16 mouse cellular contexts compared by ENCODE assay signal in genomic region chr6:147059326-147059725, GRCm38 (mm10). TPM values are rescaled to one million over a fixed set of nuclear protein-coding genes. Genes with fewer than 3 reads are reported as not detected.
DNase-seq lines count a peak whose midpoint lies in the region; ATAC-seq and TF ChIP-seq lines count a peak whose summit lies in the region.
"Had no signal": no experiment of that assay in that cellular context is flagged by ENCODE, and none has a peak within 500 bp of the region (broad histone marks: within the 10 kb centered on the region; RNA-seq: fewer than 3 reads in every experiment).

No protein-coding gene starts in this region.

- 75% methylated on average over 7 of the region's 7 CpGs for WGBS in forebrain, embryonic 11.5 days
- whole genome bisulfite sequencing in forebrain, embryonic 16.5 days, result 79% methylated on average over 7 of the region's 7 CpGs
- 61% methylated on average over 7 of the region's 7 CpGs for WGBS in intestine, embryonic 14.5 days
- WGBS in intestine, embryonic 16.5 days, result 65% methylated on average over 7 of the region's 7 CpGs
- WGBS in liver, postnatal 0 days (ENCODE audit: insufficient replicate concordance), result 80% methylated on average over 7 of the region's 7 CpGs
- 65% methylated on average over 7 of the region's 7 CpGs for WGBS in lung, postnatal 0 days

- H3K9ac ChIP-seq in forebrain, embryonic 11.5 days (ENCODE audit: low read length), result no peak overlapping the region
- H3K9ac ChIP-seq in forebrain, embryonic 16.5 days (replicated peaks; ENCODE audit: low read depth, low read length), result no peak overlapping the region
- no peak overlapping the region for H3K9ac ChIP-seq in intestine, embryonic 14.5 days (ENCODE audit: low read length)
- H3K9ac ChIP-seq in intestine, embryonic 16.5 days (ENCODE audit: low read depth, low read length), result no peak overlapping the region
- no peak overlapping the region for H3K9ac ChIP-seq in liver, postnatal 0 days (replicated peaks)
- no peak overlapping the region for H3K9ac ChIP-seq in lung, postnatal 0 days (replicated peaks; ENCODE audit: low read depth)
- H3K9ac ChIP-seq: embryonic facial prominence, embryonic 13.5 days; limb, embryonic 12.5 days; lung, embryonic 15.5 days; neural tube, embryonic 12.5 days had no signal

- peaks cover 5% of the 10 kb centered on the region; the same call in 1 of the 2 replicates for H3K36me3 ChIP-seq in forebrain, embryonic 11.5 days (ENCODE audit: control insufficient read depth, insufficient read depth, low read length)
- H3K36me3 ChIP-seq in forebrain, embryonic 16.5 days (ENCODE audit: control insufficient read depth, insufficient read depth), result peaks cover 5% of the 10 kb centered on the region; the same call in 1 of the 2 replicates
- peaks cover 75% of the 10 kb centered on the region for H3K36me3 ChIP-seq in intestine, embryonic 14.5 days (ENCODE audit: control insufficient read depth, insufficient read depth, low read length)
- H3K36me3 ChIP-seq in intestine, embryonic 16.5 days (ENCODE audit: control insufficient read depth, insufficient read depth, low read length), result peaks cover 9% of the 10 kb centered on the region
- H3K36me3 ChIP-seq in liver, postnatal 0 days (replicated peaks; ENCODE audit: insufficient read depth, low read length), result peaks cover 51% of the 10 kb centered on the region
- H3K36me3 ChIP-seq in lung, postnatal 0 days (ENCODE audit: insufficient read depth, low read length), result peaks cover 21% of the 10 kb centered on the region; the same call in 1 of the 2 replicates

- H3K4me3 ChIP-seq in forebrain, embryonic 11.5 days (ENCODE audit: low read depth, low read length), result no peak overlapping the region
- no peak overlapping the region for H3K4me3 ChIP-seq in forebrain, embryonic 16.5 days (replicated peaks; ENCODE audit: low read length)
- no peak overlapping the region for H3K4me3 ChIP-seq in intestine, embryonic 14.5 days (ENCODE audit: low read depth, low read length)
- no peak overlapping the region for H3K4me3 ChIP-seq in intestine, embryonic 16.5 days (ENCODE audit: low read length)
- no peak overlapping the region for H3K4me3 ChIP-seq in liver, postnatal 0 days (ENCODE audit: low read depth, low read length)
- H3K4me3 ChIP-seq in lung, postnatal 0 days (ENCODE audit: low read depth, low read length), result no peak overlapping the region
- H3K4me3 ChIP-seq: embryonic facial prominence, embryonic 13.5 days; limb, embryonic 12.5 days; lung, embryonic 15.5 days; neural tube, embryonic 12.5 days had no signal

- no peak overlapping the region for H3K4me2 ChIP-seq in forebrain, embryonic 11.5 days (ENCODE audit: low read depth, low read length, severe bottlenecking)
- no peak overlapping the region for H3K4me2 ChIP-seq in forebrain, embryonic 16.5 days (ENCODE audit: low read length)
- H3K4me2 ChIP-seq in intestine, embryonic 14.5 days (ENCODE audit: low read length), result no peak overlapping the region
- no peak overlapping the region for H3K4me2 ChIP-seq in intestine, embryonic 16.5 days (ENCODE audit: low read depth, low read length)
- H3K4me2 ChIP-seq in liver, postnatal 0 days (ENCODE audit: low read depth, low read length), result no peak overlapping the region
- no peak overlapping the region for H3K4me2 ChIP-seq in lung, postnatal 0 days (replicated peaks; ENCODE audit: low read depth, low read length)
- H3K4me2 ChIP-seq: embryonic facial prominence, embryonic 13.5 days; limb, embryonic 12.5 days; lung, embryonic 15.5 days; neural tube, embryonic 12.5 days had no signal

- H3K4me1 ChIP-seq in forebrain, embryonic 11.5 days (replicated peaks; ENCODE audit: control insufficient read depth, insufficient read depth, low read length), result no peaks in the 10 kb centered on the region
- peaks cover 20% of the 10 kb centered on the region for H3K4me1 ChIP-seq in forebrain, embryonic 16.5 days (replicated peaks; ENCODE audit: control insufficient read depth, insufficient read depth, low read length)
- no peaks in the 10 kb centered on the region for H3K4me1 ChIP-seq in intestine, embryonic 14.5 days (replicated peaks; ENCODE audit: control insufficient read depth, insufficient read depth, low read length)
- no peaks in the 10 kb centered on the region for H3K4me1 ChIP-seq in intestine, embryonic 16.5 days (ENCODE audit: control insufficient read depth, insufficient read depth, low read length)
- H3K4me1 ChIP-seq in liver, postnatal 0 days (ENCODE audit: insufficient read depth), result no peaks in the 10 kb centered on the region
- no peaks in the 10 kb centered on the region for H3K4me1 ChIP-seq in lung, postnatal 0 days (ENCODE audit: insufficient read depth, low read depth, low read length)
- H3K4me1 ChIP-seq: lung, embryonic 15.5 days had no signal

- no peak for TF ChIP-seq EP300 in liver, postnatal 0 days (IDR thresholded peaks at IDR 0.05; ENCODE audit: low read depth)
- TF ChIP-seq EP300 in lung, postnatal 0 days (IDR thresholded peaks at IDR 0.05), result no peak

- peak; percentile 48 for DNase-seq in forebrain, embryonic 11.5 days (ENCODE audit: low spot score)
- peak; percentile 44 for DNase-seq in intestine, embryonic 14.5 days (ENCODE audit: low spot score)
- peak; percentile 9 for DNase-seq in liver, postnatal 0 days
- no peak for DNase-seq in liver
- peak; percentile 43 for DNase-seq in lung, postnatal 0 days (ENCODE audit: low spot score)
- DNase-seq: cerebellum, adult 18-20 months; gastrocnemius, postnatal 36 days; right cerebral cortex, postnatal 14 days; thymus, adult 18-20 months had no signal

- no peaks in the 10 kb centered on the region for H3K9me3 ChIP-seq in forebrain, embryonic 11.5 days (ENCODE audit: control insufficient read depth, low read length)
- H3K9me3 ChIP-seq in forebrain, embryonic 16.5 days (ENCODE audit: control insufficient read depth, low read length), result no peaks in the 10 kb centered on the region
- H3K9me3 ChIP-seq in intestine, embryonic 14.5 days (ENCODE audit: control insufficient read depth, low read length), result no peaks in the 10 kb centered on the region
- no peaks in the 10 kb centered on the region for H3K9me3 ChIP-seq in intestine, embryonic 16.5 days (ENCODE audit: control insufficient read depth, low read length)
- no peaks in the 10 kb centered on the region for H3K9me3 ChIP-seq in liver, postnatal 0 days (ENCODE audit: low read length)
- no peaks in the 10 kb centered on the region for H3K9me3 ChIP-seq in lung, postnatal 0 days (ENCODE audit: low read length)
- H3K9me3 ChIP-seq: embryonic facial prominence, embryonic 13.5 days; limb, embryonic 12.5 days; lung, embryonic 15.5 days; neural tube, embryonic 12.5 days had no signal

- H3K27ac ChIP-seq in forebrain, embryonic 11.5 days (ENCODE audit: low read depth, low read length), result no peak overlapping the region
- no peak overlapping the region for H3K27ac ChIP-seq in forebrain, embryonic 16.5 days (ENCODE audit: low read length)
- no peak overlapping the region for H3K27ac ChIP-seq in intestine, embryonic 14.5 days (ENCODE audit: low read depth)
- H3K27ac ChIP-seq in intestine, embryonic 16.5 days (ENCODE audit: low read length), result no peak overlapping the region
- no peak overlapping the region for H3K27ac ChIP-seq in liver, postnatal 0 days (ENCODE audit: low read depth)
- no peak overlapping the region for H3K27ac ChIP-seq in lung, postnatal 0 days (ENCODE audit: low read length)
- H3K27ac ChIP-seq: embryonic facial prominence, embryonic 13.5 days; limb, embryonic 12.5 days; lung, embryonic 15.5 days; neural tube, embryonic 12.5 days had no signal

- ATAC-seq in forebrain, embryonic 11.5 days (replicated peaks; ENCODE audit: low FRiP score), result no peak
- no peak for ATAC-seq in forebrain, embryonic 16.5 days
- ATAC-seq in intestine, embryonic 14.5 days (replicated peaks; ENCODE audit: low FRiP score, low TSS enrichment, low read depth), result no peak
- ATAC-seq in intestine, embryonic 16.5 days, result no peak
- ATAC-seq in liver, postnatal 0 days, result no peak
- peak; percentile 55; the same call in 1 of the 2 replicates for ATAC-seq in lung, postnatal 0 days
- ATAC-seq in inflammation-experienced regulatory T-cells, adult 6 months, result no peak

- no peaks in the 10 kb centered on the region for H3K27me3 ChIP-seq in forebrain, embryonic 11.5 days (ENCODE audit: control insufficient read depth, insufficient read depth, low read length)
- no peaks in the 10 kb centered on the region for H3K27me3 ChIP-seq in forebrain, embryonic 16.5 days (replicated peaks; ENCODE audit: control insufficient read depth, insufficient read depth, low read length)
- H3K27me3 ChIP-seq in intestine, embryonic 14.5 days (replicated peaks; ENCODE audit: control insufficient read depth, insufficient read depth, low read length), result no peaks in the 10 kb centered on the region
- no peaks in the 10 kb centered on the region for H3K27me3 ChIP-seq in intestine, embryonic 16.5 days (replicated peaks; ENCODE audit: control insufficient read depth, insufficient read depth, low read length)
- H3K27me3 ChIP-seq in liver, postnatal 0 days (ENCODE audit: insufficient read depth, low read length), result no peaks in the 10 kb centered on the region
- no peaks in the 10 kb centered on the region for H3K27me3 ChIP-seq in lung, postnatal 0 days (replicated peaks; ENCODE audit: insufficient read depth, low read length)
- H3K27me3 ChIP-seq: embryonic facial prominence, embryonic 13.5 days; limb, embryonic 12.5 days; lung, embryonic 15.5 days; neural tube, embryonic 12.5 days had no signal

- no peak for TF ChIP-seq CTCF in liver, postnatal 0 days (IDR thresholded peaks at IDR 0.05; ENCODE audit: low read depth)
- peak; percentile 32; the same call in 1 of the 2 replicates for TF ChIP-seq CTCF in lung, postnatal 0 days (IDR thresholded peaks at IDR 0.05)

RNA-seq across cellular contexts. Expression of gene Mrps35, which starts 16.8 kb away (rescaled TPM):
- 104 and 108 TPM in 2 replicates for polyA plus RNA-seq in forebrain, embryonic 11.5 days (2014; fragmentation: Nextera tagmentation; extraction: Ambion mirVana)
- polyA plus RNA-seq in forebrain, embryonic 16.5 days (2015; fragmentation: Nextera tagmentation; extraction: Ambion mirVana), result 78.5 and 82.3 TPM in 2 replicates
- polyA plus RNA-seq in intestine, embryonic 14.5 days (2014; fragmentation: Nextera tagmentation; extraction: Ambion mirVana), result 149 TPM in 2 replicates
- 164 and 182 TPM in 2 replicates for polyA plus RNA-seq in intestine, embryonic 16.5 days (2015; fragmentation: Nextera tagmentation; extraction: Ambion mirVana)
- 59.3 and 62.5 TPM in 2 replicates for polyA plus RNA-seq in liver, postnatal 0 days (2015; fragmentation: Nextera tagmentation; extraction: Ambion mirVana)
- 64.7 and 69.3 TPM in 2 replicates for polyA plus RNA-seq in lung, postnatal 0 days (2015; fragmentation: Nextera tagmentation; extraction: Ambion mirVana)
- polyA plus RNA-seq in inflammation-experienced regulatory T-cells, adult 6 months (2017; shearing (Covaris generic)), result 10 to 100 TPM; 80.2 to 97.5 (median 83.9) TPM

RNA-seq across cellular contexts. Expression of gene Rep15, which starts 26.9 kb away (rescaled TPM):
- polyA plus RNA-seq in forebrain, embryonic 11.5 days (2014; fragmentation: Nextera tagmentation; extraction: Ambion mirVana), result 1.3 and 1.5 TPM in 2 replicates
- polyA plus RNA-seq in forebrain, embryonic 16.5 days (2015; fragmentation: Nextera tagmentation; extraction: Ambion mirVana), result 0.34 and 1.1 TPM in 2 replicates
- polyA plus RNA-seq in intestine, embryonic 14.5 days (2014; fragmentation: Nextera tagmentation; extraction: Ambion mirVana), result 1.8 and 2.5 TPM in 2 replicates
- polyA plus RNA-seq in intestine, embryonic 16.5 days (2015; fragmentation: Nextera tagmentation; extraction: Ambion mirVana), result 9.7 and 11.0 TPM in 2 replicates
- polyA plus RNA-seq in liver, postnatal 0 days (2015; fragmentation: Nextera tagmentation; extraction: Ambion mirVana), result 0.14 and 0.19 TPM in 2 replicates
- polyA plus RNA-seq in lung, postnatal 0 days (2015; fragmentation: Nextera tagmentation; extraction: Ambion mirVana), result 0.61 and 0.71 TPM in 2 replicates
- polyA plus RNA-seq in inflammation-experienced regulatory T-cells, adult 6 months (2017; shearing (Covaris generic)), result under 1 TPM; 0.29 to 0.67 (median 0.34) TPM

RNA-seq across cellular contexts. Expression of gene Mansc4, which starts 27.5 kb away (rescaled TPM):
- 0.72 and 1.1 TPM in 2 replicates for polyA plus RNA-seq in forebrain, embryonic 11.5 days (2014; fragmentation: Nextera tagmentation; extraction: Ambion mirVana)
- 0.73 and 1.1 TPM in 2 replicates for polyA plus RNA-seq in forebrain, embryonic 16.5 days (2015; fragmentation: Nextera tagmentation; extraction: Ambion mirVana)
- polyA plus RNA-seq in intestine, embryonic 14.5 days (2014; fragmentation: Nextera tagmentation; extraction: Ambion mirVana), result 2.6 and 3.0 TPM in 2 replicates
- 1.5 and 2.3 TPM in 2 replicates for polyA plus RNA-seq in intestine, embryonic 16.5 days (2015; fragmentation: Nextera tagmentation; extraction: Ambion mirVana)
- 0.15 TPM in 1 of 2 replicates, not detected in the other for polyA plus RNA-seq in liver, postnatal 0 days (2015; fragmentation: Nextera tagmentation; extraction: Ambion mirVana)
- polyA plus RNA-seq in lung, postnatal 0 days (2015; fragmentation: Nextera tagmentation; extraction: Ambion mirVana), result 3.4 and 3.6 TPM in 2 replicates
- under 1 TPM in 2 of 3 experiments, not detected in 1; 0.33 to 0.40 TPM for polyA plus RNA-seq in inflammation-experienced regulatory T-cells, adult 6 months (2017; shearing (Covaris generic))

RNA-seq across cellular contexts. Expression of gene Klhl42, which starts 31.9 kb away (rescaled TPM):
- 8.4 and 9.0 TPM in 2 replicates for polyA plus RNA-seq in forebrain, embryonic 11.5 days (2014; fragmentation: Nextera tagmentation; extraction: Ambion mirVana)
- 6.5 and 6.8 TPM in 2 replicates for polyA plus RNA-seq in forebrain, embryonic 16.5 days (2015; fragmentation: Nextera tagmentation; extraction: Ambion mirVana)
- polyA plus RNA-seq in intestine, embryonic 14.5 days (2014; fragmentation: Nextera tagmentation; extraction: Ambion mirVana), result 11.2 and 11.3 TPM in 2 replicates
- polyA plus RNA-seq in intestine, embryonic 16.5 days (2015; fragmentation: Nextera tagmentation; extraction: Ambion mirVana), result 4.6 and 5.2 TPM in 2 replicates
- 1.4 and 1.6 TPM in 2 replicates for polyA plus RNA-seq in liver, postnatal 0 days (2015; fragmentation: Nextera tagmentation; extraction: Ambion mirVana)
- polyA plus RNA-seq in lung, postnatal 0 days (2015; fragmentation: Nextera tagmentation; extraction: Ambion mirVana), result 3.9 and 4.4 TPM in 2 replicates
- 10 to 100 TPM; 10.5 to 22.9 (median 19.7) TPM for polyA plus RNA-seq in inflammation-experienced regulatory T-cells, adult 6 months (2017; shearing (Covaris generic))
